Mouse (Mus musculus): ENCODE measurements at regions not wholly inside any gene's neighbourhood (a gene's known extent, or its start where the extent isn't known, plus 50 kb on each side); places are given as distances from the start of the nearest gene placed in this dataset.

DNA sequence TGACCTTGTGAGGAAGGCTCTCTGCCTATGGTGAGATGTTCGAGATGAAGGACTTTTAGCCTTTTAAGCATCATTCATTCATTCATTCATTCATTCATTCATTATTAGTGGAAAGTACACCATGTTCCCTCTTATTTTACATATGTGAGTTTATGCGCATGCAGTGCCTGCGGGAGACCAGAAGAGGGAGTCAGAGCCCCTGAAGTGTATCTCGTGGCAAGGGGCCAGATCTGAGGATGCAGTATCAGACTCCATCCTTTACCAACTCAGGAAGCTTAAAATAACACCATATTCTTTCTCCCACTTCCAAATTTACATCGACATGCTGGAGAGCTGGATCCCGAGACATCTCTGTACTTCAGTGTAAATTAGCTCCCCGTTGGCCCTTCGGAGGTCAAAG, 70.7 kb upstream of the Mrps10 start:
- TF ChIP-seq POLR2A (IDR thresholded peaks at IDR 0.05; ENCODE audit: borderline replicate concordance, insufficient read depth, low read length) = no peak
- no peak for TF ChIP-seq CTCF (IDR thresholded peaks at IDR 0.05; ENCODE audit: borderline replicate concordance, insufficient read depth, low read depth, low read length)
- no peak for DNase-seq
- H3K4me3 ChIP-seq (replicated peaks; ENCODE audit: insufficient read depth, low read depth, low read length) = no peak overlapping the region
- H3K4me1 ChIP-seq (ENCODE audit: control insufficient read depth, insufficient read depth, low read length) = no peaks in the 10 kb centered on the region
- WGBS = 92% methylated on average over 8 of the region's 8 CpGs
- no peak overlapping the region for H3K27ac ChIP-seq (ENCODE audit: insufficient read depth, low read length)
- H3K27me3 ChIP-seq (ENCODE audit: control insufficient read depth, insufficient read depth, low read length) = no peaks in the 10 kb centered on the region

DNA sequence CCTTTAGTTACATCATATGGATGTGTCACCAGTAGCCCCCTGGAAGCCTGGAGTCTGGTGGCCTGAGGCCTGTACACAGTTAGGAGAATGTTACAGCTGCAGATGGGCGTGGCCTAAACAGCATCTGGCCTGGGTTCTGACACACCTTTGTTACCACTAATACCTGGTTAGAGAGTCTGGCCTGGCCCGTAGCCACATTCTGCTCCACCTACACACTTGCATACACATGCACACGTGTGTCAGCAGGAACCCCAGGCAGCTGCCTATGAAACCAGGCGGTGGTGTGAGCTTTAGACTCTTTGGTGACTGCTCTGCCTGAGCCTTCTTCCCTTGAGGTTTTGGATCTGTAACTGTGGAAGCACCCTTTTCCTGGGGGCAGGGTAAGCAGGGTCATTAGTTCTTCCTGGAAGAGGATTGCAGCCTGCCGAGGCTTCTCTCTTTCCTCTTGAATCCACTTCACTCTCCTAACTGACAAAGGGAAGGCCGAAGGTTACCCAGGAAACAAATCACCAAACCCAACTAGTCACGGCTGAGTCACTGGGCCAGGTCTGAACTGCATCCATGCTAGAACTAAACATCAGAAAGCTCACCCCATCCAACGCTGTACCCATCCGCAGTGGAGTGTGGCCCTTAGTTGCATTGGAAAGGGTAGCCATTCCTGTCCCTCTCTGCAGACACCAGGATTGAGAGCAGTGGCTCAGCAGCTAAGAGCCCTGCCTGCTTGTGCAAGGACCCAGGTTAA, 71.8 kb upstream of the Mrps10 start:
- WGBS = 95% methylated on average over 9 of the region's 9 CpGs
- H3K4me3 ChIP-seq (replicated peaks; ENCODE audit: insufficient read depth, low read depth, low read length) = no peak overlapping the region
- no peaks in the 10 kb centered on the region for H3K27me3 ChIP-seq (ENCODE audit: control insufficient read depth, insufficient read depth, low read length)
- H3K4me1 ChIP-seq (ENCODE audit: control insufficient read depth, insufficient read depth, low read length) = no peaks in the 10 kb centered on the region
- TF ChIP-seq CTCF (IDR thresholded peaks at IDR 0.05; ENCODE audit: borderline replicate concordance, insufficient read depth, low read depth, low read length) (no peak), POLR2A (IDR thresholded peaks at IDR 0.05; ENCODE audit: borderline replicate concordance, insufficient read depth, low read length) (no peak)
- no peak for DNase-seq
- H3K27ac ChIP-seq (ENCODE audit: insufficient read depth, low read length) = no peak overlapping the region

GRCm38 (mm10) chr17:47295315-47296011, 73.2 kb upstream of the Mrps10 start:
- Histone ChIP-seq H3K4me1 (ENCODE audit: control insufficient read depth, insufficient read depth, low read length) (no peaks in the 10 kb centered on the region), H3K4me3 (replicated peaks; ENCODE audit: insufficient read depth, low read depth, low read length) (no peak overlapping the region), H3K27ac (ENCODE audit: insufficient read depth, low read length) (no peak overlapping the region), H3K27me3 (ENCODE audit: control insufficient read depth, insufficient read depth, low read length) (no peaks in the 10 kb centered on the region)
- TF ChIP-seq CTCF (IDR thresholded peaks at IDR 0.05; ENCODE audit: borderline replicate concordance, insufficient read depth, low read depth, low read length) (no peak), POLR2A (IDR thresholded peaks at IDR 0.05; ENCODE audit: borderline replicate concordance, insufficient read depth, low read length) (no peak)
- no peak for DNase-seq
- WGBS = 58% methylated on average over 17 of the region's 17 CpGs

- no peak for TF ChIP-seq POLR2A (IDR thresholded peaks at IDR 0.05; ENCODE audit: borderline replicate concordance, insufficient read depth, low read length)
- TF ChIP-seq CTCF (IDR thresholded peaks at IDR 0.05; ENCODE audit: borderline replicate concordance, insufficient read depth, low read depth, low read length) = no peak
- no peak for DNase-seq
- no peak overlapping the region for H3K27ac ChIP-seq (ENCODE audit: insufficient read depth, low read length)
- H3K4me1 ChIP-seq (ENCODE audit: control insufficient read depth, insufficient read depth, low read length) = no peaks in the 10 kb centered on the region
- H3K27me3 ChIP-seq (ENCODE audit: control insufficient read depth, insufficient read depth, low read length) = no peaks in the 10 kb centered on the region
- WGBS = 38% methylated on average over 5 of the region's 5 CpGs
- H3K4me3 ChIP-seq (replicated peaks; ENCODE audit: insufficient read depth, low read depth, low read length) = no peak overlapping the region
Observed at GRCm38 (mm10) chr17:47294091-47294534, 74.6 kb upstream of the Mrps10 start.

- no peak for TF ChIP-seq POLR2A (IDR thresholded peaks at IDR 0.05; ENCODE audit: borderline replicate concordance, insufficient read depth, low read length)
- TF ChIP-seq CTCF (IDR thresholded peaks at IDR 0.05; ENCODE audit: borderline replicate concordance, insufficient read depth, low read depth, low read length) = no peak
- DNase-seq = no peak
- Histone ChIP-seq H3K4me1 (ENCODE audit: control insufficient read depth, insufficient read depth, low read length) (no peaks in the 10 kb centered on the region), H3K4me3 (replicated peaks; ENCODE audit: insufficient read depth, low read depth, low read length) (no peak overlapping the region), H3K27me3 (ENCODE audit: control insufficient read depth, insufficient read depth, low read length) (no peaks in the 10 kb centered on the region), H3K27ac (ENCODE audit: insufficient read depth, low read length) (no peak overlapping the region)
- WGBS = 95% methylated on average over 8 of the region's 8 CpGs
Observed at GRCm38 (mm10) chr17:47293178-47293577, 75.5 kb upstream of the Mrps10 start.

- WGBS = 97% methylated on average over 1 of the region's 1 CpGs
- TF ChIP-seq POLR2A (IDR thresholded peaks at IDR 0.05; ENCODE audit: borderline replicate concordance, insufficient read depth, low read length) (no peak), CTCF (IDR thresholded peaks at IDR 0.05; ENCODE audit: borderline replicate concordance, insufficient read depth, low read depth, low read length) (no peak)
- H3K4me1 ChIP-seq (ENCODE audit: control insufficient read depth, insufficient read depth, low read length) = no peaks in the 10 kb centered on the region
- no peaks in the 10 kb centered on the region for H3K27me3 ChIP-seq (ENCODE audit: control insufficient read depth, insufficient read depth, low read length)
- no peak for DNase-seq
- no peak overlapping the region for H3K4me3 ChIP-seq (replicated peaks; ENCODE audit: insufficient read depth, low read depth, low read length)
- H3K27ac ChIP-seq (ENCODE audit: insufficient read depth, low read length) = no peak overlapping the region
Observed at GRCm38 (mm10) chr17:47291558-47291957, 77.1 kb upstream of the Mrps10 start.

DNA sequence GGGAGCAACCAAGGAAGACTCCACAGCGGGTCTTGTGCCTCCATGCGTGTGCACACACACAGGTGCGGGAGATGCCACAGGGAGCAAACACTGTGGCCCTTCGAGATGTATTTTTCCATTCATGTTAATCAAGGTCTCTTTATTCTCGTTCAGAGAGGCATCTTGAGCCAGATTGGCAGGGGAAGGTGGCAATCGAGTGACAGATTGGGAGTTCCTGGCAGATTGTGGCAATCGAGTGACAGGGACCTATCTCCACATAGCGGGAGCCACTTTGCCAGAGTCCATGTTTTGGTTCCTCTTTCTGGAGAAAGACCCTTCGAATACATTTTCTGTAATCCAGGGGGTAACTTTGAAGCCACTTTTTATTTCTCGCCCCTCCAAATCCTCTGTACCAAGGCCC, 83.1 kb upstream of the Mrps10 start:
- no peaks in the 10 kb centered on the region for H3K4me1 ChIP-seq (ENCODE audit: control insufficient read depth, insufficient read depth, low read length)
- no peak overlapping the region for H3K4me3 ChIP-seq (replicated peaks; ENCODE audit: insufficient read depth, low read depth, low read length)
- TF ChIP-seq CTCF (IDR thresholded peaks at IDR 0.05; ENCODE audit: borderline replicate concordance, insufficient read depth, low read depth, low read length) (no peak), POLR2A (IDR thresholded peaks at IDR 0.05; ENCODE audit: borderline replicate concordance, insufficient read depth, low read length) (no peak)
- no peaks in the 10 kb centered on the region for H3K27me3 ChIP-seq (ENCODE audit: control insufficient read depth, insufficient read depth, low read length)
- no peak overlapping the region for H3K27ac ChIP-seq (ENCODE audit: insufficient read depth, low read length)
- no peak for DNase-seq
- WGBS = 59% methylated on average over 10 of the region's 10 CpGs

DNA sequence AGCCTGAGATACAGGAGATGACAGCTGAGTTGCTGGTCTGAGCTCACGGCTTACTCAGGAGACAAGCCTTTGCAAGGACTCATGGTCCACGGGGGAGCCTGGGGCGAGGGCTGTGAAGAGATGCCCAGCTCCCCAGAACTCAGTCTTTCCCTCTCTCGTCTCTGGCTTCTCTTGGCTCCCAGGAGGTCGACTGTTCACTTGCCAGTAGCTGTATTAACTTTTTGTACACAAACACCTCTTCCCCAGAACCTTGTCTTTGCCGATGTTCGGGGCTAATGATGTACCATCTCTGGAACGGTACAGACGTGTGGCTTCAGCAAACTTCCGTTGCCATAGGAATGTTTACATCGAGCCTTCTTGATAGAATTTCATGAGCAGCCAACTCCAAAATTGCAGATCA, 84.5 kb upstream of the Mrps10 start:
- 82% methylated on average over 11 of the region's 11 CpGs for WGBS
- no peaks in the 10 kb centered on the region for H3K27me3 ChIP-seq (ENCODE audit: control insufficient read depth, insufficient read depth, low read length)
- H3K27ac ChIP-seq (ENCODE audit: insufficient read depth, low read length) = no peak overlapping the region
- no peak overlapping the region for H3K4me3 ChIP-seq (replicated peaks; ENCODE audit: insufficient read depth, low read depth, low read length)
- DNase-seq = no peak
- TF ChIP-seq CTCF (IDR thresholded peaks at IDR 0.05; ENCODE audit: borderline replicate concordance, insufficient read depth, low read depth, low read length) (no peak), POLR2A (IDR thresholded peaks at IDR 0.05; ENCODE audit: borderline replicate concordance, insufficient read depth, low read length) (no peak)
- no peaks in the 10 kb centered on the region for H3K4me1 ChIP-seq (ENCODE audit: control insufficient read depth, insufficient read depth, low read length)
